Mouse (Mus musculus) thymus, postnatal 36 days (tissue): ENCODE data around the gene Pnpla5.
"Not testable (repeated sequence)": the region's sequence is repeated elsewhere in the genome, so short reads cannot be mapped to it uniquely, and the experiment has no call there.

Experiments used
- DNase-seq, 2 experiments: peaks; one replicate each; pipeline ENCODE4 v3.0.0; 2022; ENCODE audit warnings: mixed read lengths in 2 of 2

Gene Pnpla5

GRCm38 (mm10) chr15:84123075-84123474 is at the start of gene Pnpla5:
Gene Pnpla5, minus strand, starts transcription at chr15:84123175.
- no peak for DNase-seq

- DNase-seq, result no peak
Observed at GRCm38 (mm10) chr15:84171166-84171565, 48.2 kb upstream of the Pnpla5 start.

- no peak for DNase-seq
Observed at GRCm38 (mm10) chr15:84169511-84169910, 46.5 kb upstream of the Pnpla5 start.

- no peak for DNase-seq
Observed at GRCm38 (mm10) chr15:84168170-84169161, 45.5 kb upstream of the Pnpla5 start.

- peak; percentile 63 to 73 for DNase-seq
Observed at GRCm38 (mm10) chr15:84167600-84167999, 44.6 kb upstream of the Pnpla5 start, which contains the start of gene Pnpla3. Gene Pnpla3, plus strand, starts transcription at chr15:84167837.

GRCm38 (mm10) chr15:84166818-84167217 is 43.8 kb upstream of the Pnpla5 start:
- no peak for DNase-seq

GRCm38 (mm10) chr15:84161871-84162270 is 38.9 kb upstream of the Pnpla5 start:
- DNase-seq, result no peak

- DNase-seq, result not testable (repeated sequence)
Observed at GRCm38 (mm10) chr15:84157530-84157929, 34.6 kb upstream of the Pnpla5 start.

- no peak for DNase-seq
Observed at GRCm38 (mm10) chr15:84156158-84156557, 33.2 kb upstream of the Pnpla5 start.

GRCm38 (mm10) chr15:84140929-84141328 is 18.0 kb upstream of the Pnpla5 start:
- DNase-seq, result no peak

- no peak for DNase-seq
Observed at GRCm38 (mm10) chr15:84140109-84140508, 17.1 kb upstream of the Pnpla5 start.

GRCm38 (mm10) chr15:84139592-84140005 is 16.6 kb upstream of the Pnpla5 start:
- no peak for DNase-seq

GRCm38 (mm10) chr15:84136473-84137415 is 13.8 kb upstream of the Pnpla5 start:
- DNase-seq, result no peak

GRCm38 (mm10) chr15:84135472-84135871 is 12.5 kb upstream of the Pnpla5 start:
- peak; percentile 26 to 44 for DNase-seq

GRCm38 (mm10) chr15:84133440-84133839 is 10.5 kb upstream of the Pnpla5 start:
- no peak for DNase-seq

- no peak for DNase-seq
Observed at GRCm38 (mm10) chr15:84131971-84132370, 9.0 kb upstream of the Pnpla5 start.

GRCm38 (mm10) chr15:84131096-84131786 is 8.3 kb upstream of the Pnpla5 start:
- DNase-seq, result no peak

GRCm38 (mm10) chr15:84126871-84127270 is 3.9 kb upstream of the Pnpla5 start:
- no peak for DNase-seq

GRCm38 (mm10) chr15:84126447-84126846 is 3.5 kb upstream of the Pnpla5 start:
- DNase-seq, result no peak

- no peak for DNase-seq
Observed at GRCm38 (mm10) chr15:84124086-84124485, 1.1 kb upstream of the Pnpla5 start.

GRCm38 (mm10) chr15:84121036-84121435 is 1.9 kb downstream of the Pnpla5 start:
- DNase-seq, result no peak

GRCm38 (mm10) chr15:84120612-84121011 is 2.4 kb downstream of the Pnpla5 start:
- DNase-seq, result no peak
